Mouse (Mus musculus) embryonic facial prominence, embryonic 15.5 days (tissue): ENCODE measurements around the gene Evc2. TPM values are rescaled to one million over a fixed set of nuclear protein-coding genes. Genes with fewer than 3 reads are reported as not detected.

Experiments used
- ATAC-seq: fragments of 200-750 bp; cut with Nextera tagmentation; 2 replicates; pipeline ENCODE4 v1.8.0; 2017; ENCODE audit warnings: low read depth, moderate TSS enrichment; ENCODE audit not compliant: insufficient number of reproducible peaks, low FRiP score, low TSS enrichment
- H3K27ac ChIP-seq: fragments of 300-500 bp; sonication (generic); replicated peaks from 2 replicates; pipeline ENCODE4 v1.5.1; 2015; ENCODE audit warnings: mild to moderate bottlenecking, inconsistent platforms
- H3K27me3 ChIP-seq: fragments of 300-500 bp; sonication (generic); 2 replicates; pipeline ENCODE4 v1.6.1; 2015; ENCODE audit warnings: inconsistent platforms
- H3K36me3 ChIP-seq: fragments of 300-500 bp; sonication (generic); 2 replicates; pipeline ENCODE4 v1.6.1; 2015; ENCODE audit warnings: mild to moderate bottlenecking, inconsistent platforms
- H3K4me1 ChIP-seq: fragments of 300-500 bp; sonication (generic); 2 replicates; pipeline ENCODE4 v1.6.1; 2015; ENCODE audit warnings: inconsistent platforms
- H3K4me2 ChIP-seq: fragments of 300-500 bp; sonication (generic); replicated peaks from 2 replicates; pipeline ENCODE4 v1.6.1; 2015; ENCODE audit warnings: mild to moderate bottlenecking, inconsistent platforms
- H3K4me3 ChIP-seq: fragments of 300-500 bp; sonication (generic); replicated peaks from 2 replicates; pipeline ENCODE4 v1.5.1; 2015; ENCODE audit warnings: mild to moderate bottlenecking, inconsistent platforms
- H3K9ac ChIP-seq: fragments of 300-500 bp; sonication (generic); 2 replicates; pipeline ENCODE4 v1.6.1; 2015; ENCODE audit warnings: inconsistent platforms
- H3K9me3 ChIP-seq: fragments of 300-500 bp; sonication (generic); replicated peaks from 2 replicates; pipeline ENCODE4 v1.6.1; 2016; ENCODE audit warnings: inconsistent platforms
- WGBS: fragments of 180-500 bp; shearing (Covaris S2); methylation state at CpG from one replicate; pipeline ENCODE4 v1.1.7; 2015; 5-methylcytosine and 5-hydroxymethylcytosine counted together
- polyA plus RNA-seq: library from polyadenylated mRNA; unstranded; fragments of >200 nt; fragmentation: Nextera tagmentation; extraction: Ambion mirVana; gene quantifications from 2 replicates; pipeline ENCODE4 v1.2.1, GENCODE M21; 2015

Gene Evc2
- polyA plus RNA-seq, 1 experiment from 2014 or later, result 24.5 TPM

GRCm38 (mm10) chr5:37419028-37419427 is 80.7 kb downstream of the Evc2 start:
- peaks cover 48% of the 10 kb centered on the region; the same call in 1 of the 2 replicates for H3K36me3 ChIP-seq

GRCm38 (mm10) chr5:37427210-37427609 is 88.9 kb downstream of the Evc2 start:
- no peaks in the 10 kb centered on the region for H3K4me1 ChIP-seq
- H3K4me3 ChIP-seq, result no peak overlapping the region
- no peak for ATAC-seq
- H3K27ac ChIP-seq, result no peak overlapping the region
- no peak overlapping the region for H3K4me2 ChIP-seq
- H3K9ac ChIP-seq, result no peak overlapping the region
- H3K27me3 ChIP-seq, result no peaks in the 10 kb centered on the region
- peaks cover 16% of the 10 kb centered on the region for H3K36me3 ChIP-seq
- H3K9me3 ChIP-seq, result no peaks in the 10 kb centered on the region

More at GRCm38 (mm10) chr5:37419028-37419427, 80.7 kb downstream of the Evc2 start:
- H3K9ac ChIP-seq, result no peak overlapping the region
- H3K4me1 ChIP-seq, result no peaks in the 10 kb centered on the region
- no peak overlapping the region for H3K27ac ChIP-seq
- H3K27me3 ChIP-seq, result no peaks in the 10 kb centered on the region
- ATAC-seq, result no peak
- no peak overlapping the region for H3K4me2 ChIP-seq
- 85% methylated on average over 6 of the region's 6 CpGs for WGBS
- no peak overlapping the region for H3K4me3 ChIP-seq
- H3K9me3 ChIP-seq, result no peaks in the 10 kb centered on the region

DNA sequence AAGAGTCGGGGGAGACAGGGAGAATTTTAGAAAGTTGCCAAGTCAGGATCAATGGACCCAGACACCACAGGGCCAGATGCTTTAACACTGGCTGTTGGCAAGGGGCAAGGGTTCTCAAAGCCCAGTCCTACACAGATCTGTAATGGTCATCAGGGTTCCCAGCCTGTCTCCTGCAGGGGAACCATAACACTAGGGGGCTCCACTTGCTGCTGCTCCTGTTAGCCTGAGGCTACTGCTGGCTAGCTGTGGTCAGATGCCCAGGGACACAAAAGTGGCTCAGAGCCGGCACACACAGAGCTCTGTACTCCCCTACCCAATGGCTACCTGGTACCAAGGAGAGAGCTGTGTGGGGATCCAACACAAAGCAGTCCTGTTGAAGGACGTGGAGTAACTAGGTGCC is 97.1 kb downstream of the Evc2 start:
- Histone ChIP-seq H3K27ac (no peak overlapping the region), H3K36me3 (no peaks in the 10 kb centered on the region), H3K4me2 (no peak overlapping the region), H3K4me3 (no peak overlapping the region), H3K4me1 (no peaks in the 10 kb centered on the region), H3K27me3 (no peaks in the 10 kb centered on the region), H3K9ac (no peak overlapping the region), H3K9me3 (no peaks in the 10 kb centered on the region)
- ATAC-seq, result no peak
- WGBS, result 71% methylated on average over 3 of the region's 3 CpGs

DNA sequence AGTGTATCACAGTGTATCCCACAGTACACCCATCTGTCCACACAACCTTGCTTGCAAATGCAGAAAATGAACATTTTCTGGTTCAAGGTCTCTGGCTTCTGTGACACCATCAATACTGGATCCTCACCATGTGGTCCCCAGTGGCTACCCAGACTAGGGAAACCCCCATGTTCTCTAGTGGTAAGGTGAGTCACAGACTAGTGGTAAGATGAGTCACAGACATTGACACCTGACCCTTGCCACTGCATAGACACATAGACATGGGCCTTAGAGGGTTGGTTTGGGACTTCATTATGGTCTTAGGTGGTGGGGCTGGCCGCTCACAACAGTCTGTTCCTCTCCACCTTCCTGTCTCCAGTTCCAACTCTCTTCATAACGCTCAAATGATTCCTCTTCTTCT is 104.5 kb downstream of the Evc2 start:
- Histone ChIP-seq H3K9ac (no peak overlapping the region), H3K27me3 (no peaks in the 10 kb centered on the region), H3K4me3 (no peak overlapping the region), H3K4me2 (no peak overlapping the region), H3K27ac (no peak overlapping the region), H3K36me3 (no peaks in the 10 kb centered on the region), H3K4me1 (no peaks in the 10 kb centered on the region), H3K9me3 (no peaks in the 10 kb centered on the region)
- WGBS, result 80% methylated on average over 2 of the region's 2 CpGs
- ATAC-seq, result no peak

- Histone ChIP-seq H3K9me3 (no peaks in the 10 kb centered on the region), H3K9ac (no peak overlapping the region), H3K4me1 (no peaks in the 10 kb centered on the region), H3K36me3 (no peaks in the 10 kb centered on the region), H3K27ac (no peak overlapping the region), H3K4me2 (no peak overlapping the region), H3K4me3 (no peak overlapping the region), H3K27me3 (no peaks in the 10 kb centered on the region)
- 78% methylated on average over 3 of the region's 3 CpGs for WGBS
- ATAC-seq, result no peak
Observed at GRCm38 (mm10) chr5:37447546-37447945, 109.2 kb downstream of the Evc2 start.

GRCm38 (mm10) chr5:37456590-37456989 is 118.3 kb downstream of the Evc2 start:
- Histone ChIP-seq H3K4me1 (no peaks in the 10 kb centered on the region), H3K27me3 (no peaks in the 10 kb centered on the region), H3K9me3 (no peaks in the 10 kb centered on the region), H3K27ac (no peak overlapping the region), H3K4me3 (no peak overlapping the region), H3K4me2 (no peak overlapping the region), H3K36me3 (no peaks in the 10 kb centered on the region), H3K9ac (no peak overlapping the region)
- 77% methylated on average over 2 of the region's 2 CpGs for WGBS
- no peak for ATAC-seq

DNA sequence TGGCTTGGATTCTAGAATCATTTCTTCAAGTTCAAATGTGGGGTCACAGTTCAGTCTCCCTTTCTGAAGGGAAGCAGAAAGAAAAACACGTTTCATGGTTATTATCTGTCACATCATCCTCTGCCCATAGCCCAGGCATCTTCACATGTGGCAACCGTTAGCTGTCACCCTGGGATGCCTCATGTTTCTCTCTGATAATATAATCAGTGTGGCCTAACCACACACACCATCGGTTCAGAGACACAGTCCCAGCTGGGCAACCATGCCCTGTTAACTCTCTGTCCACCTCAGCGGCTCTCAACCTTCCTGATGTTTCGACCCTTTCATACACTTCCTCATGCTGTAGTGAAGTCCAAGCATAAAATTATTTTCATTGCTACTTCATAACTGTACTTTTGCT is 118.9 kb downstream of the Evc2 start:
- Histone ChIP-seq H3K27me3 (no peaks in the 10 kb centered on the region), H3K4me3 (no peak overlapping the region), H3K4me1 (no peaks in the 10 kb centered on the region), H3K4me2 (no peak overlapping the region), H3K36me3 (no peaks in the 10 kb centered on the region), H3K27ac (no peak overlapping the region), H3K9ac (no peak overlapping the region), H3K9me3 (no peaks in the 10 kb centered on the region)
- no peak for ATAC-seq
- 57% methylated on average over 5 of the region's 5 CpGs for WGBS

DNA sequence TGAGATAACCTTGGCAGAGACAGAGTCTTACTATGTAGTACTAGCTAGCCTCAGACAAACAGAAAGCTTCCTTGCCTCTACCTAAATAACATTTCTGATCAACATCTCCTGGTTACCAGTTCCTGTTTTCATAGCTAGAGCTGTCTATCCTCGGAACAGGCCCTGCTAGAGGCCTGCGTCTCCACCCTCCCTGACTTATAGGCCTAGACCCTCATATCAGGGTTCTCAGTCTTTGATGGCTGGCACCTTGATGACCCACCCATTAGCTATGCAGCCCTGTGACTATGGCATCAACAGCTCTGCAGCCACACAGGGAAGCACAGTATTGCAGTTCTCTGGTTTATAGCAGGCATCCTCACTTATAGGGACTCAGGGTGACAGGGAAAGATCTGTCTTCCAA is 119.5 kb downstream of the Evc2 start:
- WGBS, result 96% methylated on average over 2 of the region's 2 CpGs
- ATAC-seq, result no peak
- Histone ChIP-seq H3K9me3 (no peaks in the 10 kb centered on the region), H3K9ac (no peak overlapping the region), H3K27me3 (no peaks in the 10 kb centered on the region), H3K4me1 (no peaks in the 10 kb centered on the region), H3K4me2 (no peak overlapping the region), H3K36me3 (no peaks in the 10 kb centered on the region), H3K27ac (no peak overlapping the region), H3K4me3 (no peak overlapping the region)

- Histone ChIP-seq H3K4me1 (no peaks in the 10 kb centered on the region), H3K27ac (no peak overlapping the region), H3K9me3 (no peaks in the 10 kb centered on the region), H3K9ac (no peak overlapping the region), H3K4me3 (no peak overlapping the region), H3K4me2 (no peak overlapping the region), H3K27me3 (no peaks in the 10 kb centered on the region), H3K36me3 (no peaks in the 10 kb centered on the region)
- 62% methylated on average over 2 of the region's 2 CpGs for WGBS
- ATAC-seq, result no peak
Observed at GRCm38 (mm10) chr5:37458236-37458635, 119.9 kb downstream of the Evc2 start.

- Histone ChIP-seq H3K4me2 (no peak overlapping the region), H3K36me3 (no peaks in the 10 kb centered on the region), H3K4me3 (no peak overlapping the region), H3K27ac (no peak overlapping the region), H3K9me3 (no peaks in the 10 kb centered on the region), H3K9ac (no peak overlapping the region), H3K27me3 (no peaks in the 10 kb centered on the region), H3K4me1 (no peaks in the 10 kb centered on the region)
- no peak for ATAC-seq
- 80% methylated on average over 10 of the region's 10 CpGs for WGBS
Observed at GRCm38 (mm10) chr5:37465461-37465860, 127.2 kb downstream of the Evc2 start.

DNA sequence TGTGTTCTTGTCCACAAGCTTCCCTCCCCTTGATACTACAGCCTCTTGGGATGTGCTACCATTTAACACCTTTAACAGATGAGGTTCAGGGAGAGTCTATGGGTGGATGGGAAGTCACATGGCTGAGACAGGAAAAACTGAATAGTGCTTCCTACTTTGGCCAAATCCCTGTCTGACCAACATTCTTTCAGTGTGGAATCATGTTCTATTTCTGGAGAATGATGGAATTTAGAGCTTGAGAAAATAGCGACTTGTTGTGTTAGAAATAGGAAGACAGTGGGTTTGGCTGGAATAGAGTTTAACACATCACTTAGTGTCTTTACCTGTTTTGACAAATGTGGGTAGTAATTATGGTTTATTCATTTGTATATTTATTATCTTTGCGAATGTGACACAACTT is 129.3 kb downstream of the Evc2 start:
- no peak overlapping the region for H3K4me2 ChIP-seq
- H3K9ac ChIP-seq, result no peak overlapping the region
- WGBS, result 73% methylated on average over 2 of the region's 2 CpGs
- H3K27me3 ChIP-seq, result no peaks in the 10 kb centered on the region
- no peaks in the 10 kb centered on the region for H3K9me3 ChIP-seq
- H3K36me3 ChIP-seq, result no peaks in the 10 kb centered on the region
- no peak overlapping the region for H3K4me3 ChIP-seq
- no peak overlapping the region for H3K27ac ChIP-seq
- H3K4me1 ChIP-seq, result no peaks in the 10 kb centered on the region
- ATAC-seq, result no peak

GRCm38 (mm10) chr5:37469031-37469430 is 130.7 kb downstream of the Evc2 start:
- Histone ChIP-seq H3K9me3 (no peaks in the 10 kb centered on the region), H3K9ac (no peak overlapping the region), H3K4me1 (no peaks in the 10 kb centered on the region), H3K27ac (no peak overlapping the region), H3K36me3 (no peaks in the 10 kb centered on the region), H3K4me3 (no peak overlapping the region), H3K4me2 (no peak overlapping the region), H3K27me3 (no peaks in the 10 kb centered on the region)
- no peak for ATAC-seq
- WGBS, result 50% methylated on average over 5 of the region's 5 CpGs
